Mouse (Mus musculus) hindbrain, postnatal 0 days (tissue): ENCODE measurements at regions not wholly inside any gene's neighbourhood (a gene's known extent, or its start where the extent isn't known, plus 50 kb on each side); places are given as distances from the start of the nearest gene placed in this dataset.

Experiments used
- ATAC-seq: fragments of 200-750 bp; cut with Nextera tagmentation; 2 replicates; pipeline ENCODE4 v1.8.0; 2017; ENCODE audit warnings: mild to moderate bottlenecking, moderate TSS enrichment, moderate library complexity
- DNase-seq: peaks from one replicate; pipeline ENCODE4 v3.0.0-alpha.2; 2015; ENCODE audit warnings: low spot score
- H3K27ac ChIP-seq: fragments of 300-500 bp; sonication (generic); 2 replicates; pipeline ENCODE4 v1.5.1; 2014; ENCODE audit warnings: mild to moderate bottlenecking
- H3K27me3 ChIP-seq: fragments of 300-500 bp; sonication (generic); 2 replicates; pipeline ENCODE4 v1.6.1; 2014; ENCODE audit warnings: low read length, mixed read lengths; ENCODE audit not compliant: insufficient read depth
- H3K36me3 ChIP-seq: fragments of 300-500 bp; sonication (generic); 2 replicates; pipeline ENCODE4 v1.6.1; 2014; ENCODE audit warnings: low read length, mixed read lengths; ENCODE audit not compliant: insufficient read depth
- H3K4me1 ChIP-seq: fragments of 300-500 bp; sonication (generic); 2 replicates; pipeline ENCODE4 v1.6.1; 2014; ENCODE audit warnings: antibody characterized with exemption, low read length, mixed read lengths; ENCODE audit not compliant: insufficient read depth
- H3K4me2 ChIP-seq: fragments of 300-500 bp; sonication (generic); 2 replicates; pipeline ENCODE4 v1.6.1; 2014; ENCODE audit warnings: low read depth, mild to moderate bottlenecking, low read length, moderate library complexity, mixed read lengths
- H3K4me3 ChIP-seq: fragments of 300-500 bp; sonication (generic); 2 replicates; pipeline ENCODE4 v1.5.1; 2014; ENCODE audit warnings: low read length
- H3K9ac ChIP-seq: fragments of 300-500 bp; sonication (generic); replicated peaks from 2 replicates; pipeline ENCODE4 v1.6.1; 2014; ENCODE audit warnings: mild to moderate bottlenecking, low read length, moderate library complexity, mixed read lengths
- H3K9me3 ChIP-seq: fragments of 300-500 bp; sonication (generic); 2 replicates; pipeline ENCODE4 v1.6.1; 2016; ENCODE audit warnings: low read length, mixed read lengths
- CTCF ChIP-seq: IDR thresholded peaks from 2 replicates; pipeline ENCODE4 v1.5.1; 2016; ENCODE audit warnings: antibody characterized with exemption, control low read depth, low read depth
- WGBS: fragments of 180-500 bp; shearing (Covaris S2); extraction: QIAGEN DNeasy Blood & Tissue Kit; methylation state at CpG from one replicate; pipeline ENCODE4 v1.1.7; 2014; 5-methylcytosine and 5-hydroxymethylcytosine counted together

- Histone ChIP-seq H3K9me3 (no peaks in the 10 kb centered on the region), H3K27me3 (no peaks in the 10 kb centered on the region), H3K9ac (no peak overlapping the region), H3K36me3 (no peaks in the 10 kb centered on the region), H3K27ac (peak overlapping the region; percentile 41; the same call in 1 of the 2 replicates), H3K4me1 (peaks cover 9% of the 10 kb centered on the region; the same call in 1 of the 2 replicates), H3K4me3 (no peak overlapping the region), H3K4me2 (no peak overlapping the region)
- peak; percentile 34 for DNase-seq
- 12% methylated on average over 6 of the region's 6 CpGs for WGBS
- peak; percentile 80 for ATAC-seq
- TF ChIP-seq CTCF: no peak
These were observed 91.5 kb downstream of the Hes1 start for GRCm38 (mm10) chr16:30155486-30156246.

GRCm38 (mm10) chr16:30158184-30158583 lies 94.0 kb downstream of the Hes1 start:
- DNase-seq (peak; percentile 10), ATAC-seq (no peak)
- Histone ChIP-seq H3K4me2 (no peak overlapping the region), H3K9ac (no peak overlapping the region), H3K27me3 (no peaks in the 10 kb centered on the region), H3K9me3 (no peaks in the 10 kb centered on the region), H3K4me1 (peaks cover 9% of the 10 kb centered on the region; the same call in 1 of the 2 replicates), H3K36me3 (no peaks in the 10 kb centered on the region), H3K27ac (no peak overlapping the region), H3K4me3 (no peak overlapping the region)
- 81% methylated on average over 9 of the region's 9 CpGs for whole genome bisulfite sequencing
- no peak for TF ChIP-seq CTCF

GRCm38 (mm10) chr16:30160399-30160798 lies 96.2 kb downstream of the Hes1 start:
- DNase-seq (no peak), ATAC-seq (no peak)
- no peak overlapping the region for H3K9ac ChIP-seq
- H3K9me3 ChIP-seq: no peaks in the 10 kb centered on the region
- 61% methylated on average over 2 of the region's 2 CpGs for WGBS
- no peak overlapping the region for H3K4me2 ChIP-seq
- no peak overlapping the region for H3K27ac ChIP-seq
- no peak overlapping the region for H3K4me3 ChIP-seq
- H3K27me3 ChIP-seq: no peaks in the 10 kb centered on the region
- no peaks in the 10 kb centered on the region for H3K36me3 ChIP-seq
- peaks cover 4% of the 10 kb centered on the region; the same call in 1 of the 2 replicates for H3K4me1 ChIP-seq
- TF ChIP-seq CTCF: no peak

GRCm38 (mm10) chr16:30163303-30163702 lies 99.1 kb downstream of the Hes1 start:
- 92% methylated on average over 4 of the region's 4 CpGs for WGBS
- TF ChIP-seq CTCF: no peak
- H3K4me1 ChIP-seq: no peaks in the 10 kb centered on the region
- H3K4me2 ChIP-seq: no peak overlapping the region
- H3K27me3 ChIP-seq: no peaks in the 10 kb centered on the region
- H3K9ac ChIP-seq: no peak overlapping the region
- ATAC-seq: no peak
- H3K9me3 ChIP-seq: no peaks in the 10 kb centered on the region
- no peak overlapping the region for H3K4me3 ChIP-seq
- no peaks in the 10 kb centered on the region for H3K36me3 ChIP-seq
- H3K27ac ChIP-seq: no peak overlapping the region
- DNase-seq: no peak

- no peak overlapping the region for H3K9ac ChIP-seq
- H3K4me3 ChIP-seq: no peak overlapping the region
- no peaks in the 10 kb centered on the region for H3K36me3 ChIP-seq
- H3K4me2 ChIP-seq: no peak overlapping the region
- DNase-seq: no peak
- no peak for ATAC-seq
- H3K9me3 ChIP-seq: no peaks in the 10 kb centered on the region
- no peak for TF ChIP-seq CTCF
- H3K4me1 ChIP-seq: no peaks in the 10 kb centered on the region
- WGBS: 85% methylated on average over 3 of the region's 3 CpGs
- H3K27ac ChIP-seq: no peak overlapping the region
- H3K27me3 ChIP-seq: no peaks in the 10 kb centered on the region
These were observed 101.5 kb downstream of the Hes1 start for GRCm38 (mm10) chr16:30165667-30166180.

- no peaks in the 10 kb centered on the region for H3K27me3 ChIP-seq
- no peaks in the 10 kb centered on the region for H3K36me3 ChIP-seq
- DNase-seq (peak; percentile 85), ATAC-seq (peak; percentile 62)
- WGBS: 53% methylated on average over 24 of the region's 24 CpGs
- peak overlapping the region; percentile 0; the same call in 1 of the 2 replicates for H3K4me2 ChIP-seq
- H3K27ac ChIP-seq: no peak overlapping the region
- TF ChIP-seq CTCF: no peak
- peaks cover 10% of the 10 kb centered on the region for H3K4me1 ChIP-seq
- H3K9ac ChIP-seq: no peak overlapping the region
- no peaks in the 10 kb centered on the region for H3K9me3 ChIP-seq
- no peak overlapping the region for H3K4me3 ChIP-seq
These were observed 95.8 kb downstream of the Cpn2 start for GRCm38 (mm10) chr16:30171381-30172079.
